Mouse (Mus musculus): ENCODE measurements around the gene Ugt1a9.
A peak's percentile ranks its signal among the peaks of the same experiment; 100 is the strongest.

Gene Ugt1a9

DNA sequence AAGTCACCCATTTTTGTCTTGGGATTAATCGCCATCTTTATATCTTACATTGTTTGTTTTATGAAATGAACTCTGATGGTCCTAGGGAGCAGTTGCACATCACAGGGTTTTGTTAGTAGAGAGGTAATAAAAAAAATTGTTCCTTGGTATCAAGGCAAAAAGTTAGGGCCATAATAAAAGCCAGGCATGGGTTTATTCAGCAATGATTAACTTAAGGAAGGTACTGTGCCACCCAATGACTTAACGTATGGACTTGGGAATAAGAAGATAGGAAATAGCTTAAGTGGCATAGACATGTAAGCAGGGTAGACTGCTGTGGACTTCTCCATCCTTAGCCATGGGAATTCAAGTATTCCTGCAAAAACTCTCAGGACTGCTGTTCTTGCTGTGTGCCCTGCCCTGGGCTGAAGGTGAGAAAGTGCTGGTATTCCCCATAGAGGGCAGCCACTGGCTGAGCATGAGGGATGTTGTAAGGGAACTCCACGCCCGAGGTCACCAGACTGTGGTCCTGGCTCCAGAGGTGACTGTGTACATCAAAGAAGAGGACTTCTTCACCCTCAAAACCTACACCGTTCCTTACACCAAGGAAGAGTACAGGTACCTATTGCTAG, 115.8 kb downstream of the Ugt1a9 start:
- DNase-seq, result no peak

DNA sequence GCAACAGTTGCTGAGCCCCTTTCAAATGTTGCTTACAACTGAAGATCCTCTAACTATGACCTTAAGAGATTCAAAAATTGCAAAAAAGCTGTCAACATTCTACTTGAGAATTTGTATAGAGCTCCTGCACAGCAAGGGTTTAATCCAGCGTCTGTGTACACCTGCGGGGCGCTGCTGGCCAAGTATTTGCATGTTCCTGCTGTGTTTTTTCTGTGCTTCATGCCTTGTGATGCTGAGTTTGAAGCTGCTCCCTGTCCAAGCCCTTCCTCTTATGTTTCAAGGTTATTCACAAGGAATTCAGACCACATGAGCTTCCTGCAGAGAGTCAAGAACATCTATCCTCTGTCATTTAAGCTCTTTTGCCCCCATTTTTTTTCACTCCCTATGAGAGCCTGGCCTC, 121.5 kb downstream of the Ugt1a9 start:
- no peak for DNase-seq

DNA sequence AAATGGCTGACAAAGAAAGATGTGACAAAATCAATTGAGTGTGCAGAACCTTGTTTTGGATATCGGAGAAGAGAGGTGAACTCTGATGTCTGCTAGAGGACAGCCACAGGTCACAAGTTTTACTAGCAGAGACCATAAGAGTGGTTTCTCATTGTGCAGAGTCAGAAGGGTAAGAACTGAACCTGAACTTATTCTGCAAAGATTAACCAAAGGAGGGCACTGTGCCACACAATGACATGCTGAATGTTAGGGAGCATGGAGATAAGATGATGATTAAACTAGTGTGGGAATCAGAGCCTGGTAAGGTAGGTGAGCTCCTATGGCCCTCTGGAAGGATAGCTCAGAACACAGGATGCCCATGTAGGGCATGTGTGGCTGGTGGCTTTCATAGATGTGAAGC, 125.1 kb downstream of the Ugt1a9 start:
- DNase-seq, result no peak

DNA sequence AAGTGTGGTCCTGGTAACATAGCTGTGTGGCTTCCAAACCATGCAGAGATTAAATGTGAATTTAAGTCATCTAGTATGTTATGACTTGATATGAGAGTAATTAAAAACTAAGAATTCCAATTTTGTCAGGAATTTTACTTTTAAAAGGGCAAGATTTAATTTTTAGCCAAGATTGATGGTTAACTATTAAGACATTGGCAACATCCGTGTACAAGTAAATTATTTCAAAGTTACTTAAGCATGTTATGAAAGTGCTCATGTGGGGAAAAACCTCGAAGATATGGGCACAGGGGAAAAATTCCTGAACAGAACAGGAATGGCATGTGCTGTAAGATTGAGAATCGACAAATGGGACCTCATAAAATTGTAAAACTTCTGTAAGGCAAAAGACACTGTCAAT, 126.8 kb downstream of the Ugt1a9 start:
- DNase-seq, result no peak

DNA sequence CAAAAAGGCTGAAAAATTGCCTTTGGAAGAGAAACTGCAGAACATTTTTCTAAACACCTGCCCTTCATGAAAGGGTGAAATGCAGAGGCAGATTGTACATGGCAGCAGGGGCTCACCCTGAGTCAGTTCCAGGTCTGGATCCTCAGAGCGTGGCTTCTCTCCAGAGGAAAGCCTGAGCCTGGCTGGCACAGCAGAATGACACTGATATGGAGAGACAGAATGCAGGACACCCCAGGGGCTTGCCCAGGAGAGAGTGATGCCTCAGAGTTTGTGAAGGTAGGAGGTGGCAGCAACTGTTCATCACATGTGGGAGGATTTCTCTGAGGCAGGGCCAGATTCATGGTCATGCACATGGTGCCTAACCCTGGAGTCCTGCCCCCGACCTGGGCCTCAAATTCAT, 129.4 kb downstream of the Ugt1a9 start:
- no peak for DNase-seq

DNA sequence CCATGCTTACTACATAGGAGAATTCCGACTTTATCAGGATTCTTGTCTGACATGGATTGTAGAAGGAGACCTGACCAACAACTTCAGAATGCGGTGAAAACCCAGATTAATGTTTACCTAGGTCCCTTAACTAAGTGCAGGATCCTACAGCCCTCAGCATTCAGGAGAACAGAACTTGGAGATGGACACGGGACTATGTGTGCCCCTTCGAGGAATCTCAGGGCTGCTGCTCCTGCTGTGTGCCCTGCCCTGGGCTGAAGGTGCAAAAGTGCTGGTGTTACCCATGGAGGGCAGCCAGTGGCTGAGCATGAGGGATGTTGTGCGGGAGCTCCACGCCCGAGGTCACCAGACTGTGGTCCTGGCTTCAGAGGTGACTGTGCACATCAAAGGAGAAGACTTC, 129.9 kb downstream of the Ugt1a9 start, which contains the start of gene Ugt1a2:
Ugt1a2 (plus strand) TSS at position 146 of the 400 bp plus-strand sequence.
- DNase-seq, result no peak

DNA sequence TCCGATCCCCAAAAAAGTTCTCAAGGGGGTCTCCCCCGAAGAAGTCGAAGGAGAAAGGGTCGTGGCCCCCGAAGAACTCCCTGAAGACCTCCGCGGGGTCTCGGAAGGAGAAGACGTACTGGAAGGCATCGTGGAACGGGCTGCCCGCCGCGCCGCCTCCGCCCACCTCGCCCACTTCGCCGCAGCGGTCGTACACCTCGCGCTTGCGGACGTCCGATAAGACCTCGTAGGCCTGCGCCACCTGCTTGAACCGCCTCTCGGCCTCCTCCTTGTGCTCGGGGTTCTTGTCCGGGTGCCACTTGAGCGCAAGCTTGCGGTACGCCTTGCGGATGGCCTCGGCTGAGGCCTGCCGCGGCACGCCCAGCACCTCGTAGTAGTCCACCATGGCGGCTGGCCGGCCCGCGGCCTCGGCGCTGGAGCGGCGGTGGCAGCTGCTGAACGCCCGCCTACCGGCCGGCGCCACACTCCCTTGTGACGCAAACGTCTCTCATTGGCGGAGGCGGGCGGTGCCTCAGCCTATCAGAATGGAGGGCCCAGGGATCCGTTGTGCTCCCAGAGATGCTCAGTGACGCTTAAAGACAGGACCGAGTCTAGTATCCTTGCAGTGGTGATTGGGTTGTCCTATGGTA, 134.8 kb downstream of the Ugt1a9 start, which contains the start of gene Dnajb3:
Dnajb3 (minus strand) TSS at position 489 of the 629 bp plus-strand sequence.
- DNase-seq, result peak; percentile 89

DNA sequence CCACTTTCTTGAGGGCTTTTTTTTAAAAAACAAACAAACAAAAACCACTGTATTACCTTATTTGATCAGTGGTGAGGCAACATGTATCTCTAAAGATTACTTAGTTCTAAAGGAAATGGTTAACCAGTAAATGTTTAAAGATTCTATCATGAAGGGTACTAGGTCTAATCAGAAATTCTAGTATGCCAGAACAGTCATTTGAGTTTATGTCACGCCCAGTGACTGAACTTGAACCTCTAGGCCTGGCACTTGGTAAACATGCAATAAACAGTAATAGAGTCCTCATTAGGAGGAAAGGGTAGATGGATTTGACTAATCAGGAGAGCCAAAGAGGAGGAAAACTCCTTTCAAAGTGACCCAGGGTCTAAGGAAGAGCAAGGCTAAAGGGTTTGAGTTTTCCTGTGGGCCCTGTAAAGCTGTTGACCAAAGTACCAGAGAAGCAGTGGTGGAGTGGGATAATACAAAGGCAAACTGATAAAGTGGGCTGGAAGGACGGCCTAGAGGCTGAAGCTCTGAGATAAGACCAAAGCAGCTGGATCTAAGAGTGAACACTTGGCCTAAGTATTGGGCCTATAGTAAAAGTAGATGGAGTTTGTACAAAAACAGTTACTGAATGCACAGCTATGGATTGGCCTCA, 136.4 kb downstream of the Ugt1a9 start:
- DNase-seq, result no peak

DNA sequence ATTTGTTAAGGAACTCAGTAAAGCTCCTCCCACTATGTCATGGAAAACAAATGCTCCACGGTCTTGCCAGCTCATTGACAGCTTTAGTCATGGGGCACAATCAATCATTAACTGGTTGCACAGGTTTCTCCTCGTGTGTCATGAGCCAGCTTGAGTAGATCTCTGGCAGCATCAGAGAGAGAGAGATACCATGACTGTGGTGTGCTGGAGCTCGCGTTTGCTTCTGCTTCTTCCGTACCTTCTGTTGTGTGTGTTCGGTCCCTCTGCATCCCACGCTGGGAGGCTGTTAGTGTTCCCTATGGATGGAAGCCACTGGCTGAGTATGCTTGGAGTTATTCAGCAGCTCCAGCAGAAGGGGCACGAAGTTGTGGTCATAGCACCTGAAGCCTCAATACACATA, 141.2 kb downstream of the Ugt1a9 start, which contains the start of gene Ugt1a1:
Ugt1a1 (plus strand) TSS at position 148 of the 400 bp plus-strand sequence.
- no peak for DNase-seq

DNA sequence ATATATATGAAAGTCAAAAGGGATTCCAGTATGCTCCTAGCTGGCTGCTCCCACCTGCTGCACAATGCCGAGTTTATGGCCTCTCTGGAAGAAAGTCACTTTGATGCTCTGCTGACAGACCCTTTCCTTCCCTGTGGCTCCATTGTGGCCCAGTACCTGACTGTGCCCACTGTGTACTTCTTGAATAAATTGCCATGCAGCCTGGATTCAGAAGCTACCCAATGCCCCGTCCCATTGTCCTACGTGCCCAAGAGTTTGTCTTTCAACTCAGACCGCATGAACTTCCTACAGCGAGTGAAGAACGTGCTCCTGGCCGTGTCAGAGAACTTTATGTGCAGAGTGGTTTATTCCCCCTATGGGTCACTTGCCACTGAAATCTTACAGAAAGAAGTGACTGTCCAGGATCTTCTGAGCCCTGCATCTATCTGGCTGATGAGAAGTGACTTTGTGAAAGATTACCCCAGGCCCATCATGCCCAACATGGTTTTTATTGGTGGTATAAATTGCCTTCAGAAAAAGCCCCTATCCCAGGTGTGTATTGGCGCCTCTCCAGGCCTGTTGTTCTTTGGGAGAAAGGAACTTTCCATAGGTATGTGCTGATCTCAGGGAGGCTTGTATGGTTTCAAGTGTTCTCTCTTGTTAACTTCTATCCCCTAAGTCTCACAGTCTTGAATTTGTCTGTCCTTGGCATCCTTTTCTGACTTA, 141.9 kb downstream of the Ugt1a9 start:
- no peak for DNase-seq

DNA sequence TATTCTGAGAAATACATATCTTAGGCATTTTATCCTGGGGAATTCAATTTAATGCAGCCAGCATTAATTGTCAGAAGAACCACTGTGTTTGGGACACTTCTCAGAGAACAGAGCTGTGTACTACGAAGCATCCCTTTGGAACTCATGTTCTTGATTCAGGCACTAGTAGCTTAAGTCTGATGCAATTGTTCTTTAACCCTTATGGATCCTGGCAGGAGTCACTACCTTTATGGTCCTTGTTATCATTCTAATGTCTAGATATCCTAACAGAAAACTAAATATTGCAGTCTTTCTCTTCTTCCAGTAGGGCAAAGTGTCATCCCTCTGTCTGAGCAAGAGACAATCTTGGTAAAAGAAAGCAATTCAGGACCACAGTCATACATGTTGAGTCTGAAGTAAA, 142.5 kb downstream of the Ugt1a9 start:
- DNase-seq, result no peak

DNA sequence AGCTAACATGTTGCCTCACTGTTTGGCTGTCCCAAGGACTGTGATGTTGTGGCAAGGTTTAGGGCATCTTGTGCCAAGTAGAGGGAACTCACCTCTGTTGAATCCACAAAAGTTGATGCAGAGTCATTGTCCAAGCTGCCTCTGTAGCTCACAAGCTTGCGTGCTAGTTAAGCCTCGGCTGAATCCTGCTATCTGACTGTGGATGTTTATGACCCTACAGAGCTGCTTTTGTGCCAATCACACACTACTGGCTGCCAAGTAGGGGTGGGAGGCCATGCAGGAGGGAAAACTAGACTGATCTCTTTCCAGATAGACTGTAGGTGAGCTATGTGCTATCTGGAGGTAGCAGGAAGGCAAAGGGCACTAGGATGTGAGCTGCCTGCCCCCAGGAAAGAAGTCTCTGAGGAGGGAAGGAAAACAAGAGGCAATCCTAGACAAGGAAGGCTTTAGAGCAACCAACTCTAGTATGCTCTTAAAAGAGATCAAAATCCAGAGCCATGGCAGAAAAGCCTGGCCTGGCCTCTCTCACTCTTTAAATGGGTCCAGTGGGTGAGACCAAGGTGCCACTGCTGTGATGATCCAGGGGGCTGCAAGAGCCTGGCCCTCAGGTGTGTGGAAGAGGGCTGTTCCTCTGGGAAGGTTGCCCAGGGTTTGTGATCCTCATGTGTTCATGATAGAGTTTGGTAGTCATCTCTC, 143.3 kb downstream of the Ugt1a9 start:
- DNase-seq, result no peak

DNA sequence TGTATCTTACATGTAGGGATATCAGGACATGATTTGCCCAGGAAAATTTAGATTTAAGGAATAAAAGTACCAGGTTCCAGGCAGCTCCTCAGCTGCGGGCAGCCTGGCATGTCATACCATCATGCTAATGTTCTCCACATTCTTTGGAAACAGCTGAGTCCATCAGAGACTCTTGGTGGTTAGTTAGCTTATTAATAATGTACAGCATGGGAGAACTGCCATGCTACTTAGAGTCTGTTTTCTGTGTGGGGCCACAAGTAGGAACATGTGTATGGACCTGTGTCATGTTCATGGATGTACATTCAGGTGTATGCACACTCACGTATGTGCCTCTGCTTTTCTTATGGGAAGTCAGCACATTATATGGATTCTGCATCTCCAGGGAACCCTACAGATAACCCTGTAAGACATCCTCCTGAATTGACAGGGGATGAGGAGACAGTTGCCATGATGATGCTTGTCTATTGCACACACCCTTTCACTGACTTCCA, 143.9 kb downstream of the Ugt1a9 start:
- DNase-seq, result no peak

DNA sequence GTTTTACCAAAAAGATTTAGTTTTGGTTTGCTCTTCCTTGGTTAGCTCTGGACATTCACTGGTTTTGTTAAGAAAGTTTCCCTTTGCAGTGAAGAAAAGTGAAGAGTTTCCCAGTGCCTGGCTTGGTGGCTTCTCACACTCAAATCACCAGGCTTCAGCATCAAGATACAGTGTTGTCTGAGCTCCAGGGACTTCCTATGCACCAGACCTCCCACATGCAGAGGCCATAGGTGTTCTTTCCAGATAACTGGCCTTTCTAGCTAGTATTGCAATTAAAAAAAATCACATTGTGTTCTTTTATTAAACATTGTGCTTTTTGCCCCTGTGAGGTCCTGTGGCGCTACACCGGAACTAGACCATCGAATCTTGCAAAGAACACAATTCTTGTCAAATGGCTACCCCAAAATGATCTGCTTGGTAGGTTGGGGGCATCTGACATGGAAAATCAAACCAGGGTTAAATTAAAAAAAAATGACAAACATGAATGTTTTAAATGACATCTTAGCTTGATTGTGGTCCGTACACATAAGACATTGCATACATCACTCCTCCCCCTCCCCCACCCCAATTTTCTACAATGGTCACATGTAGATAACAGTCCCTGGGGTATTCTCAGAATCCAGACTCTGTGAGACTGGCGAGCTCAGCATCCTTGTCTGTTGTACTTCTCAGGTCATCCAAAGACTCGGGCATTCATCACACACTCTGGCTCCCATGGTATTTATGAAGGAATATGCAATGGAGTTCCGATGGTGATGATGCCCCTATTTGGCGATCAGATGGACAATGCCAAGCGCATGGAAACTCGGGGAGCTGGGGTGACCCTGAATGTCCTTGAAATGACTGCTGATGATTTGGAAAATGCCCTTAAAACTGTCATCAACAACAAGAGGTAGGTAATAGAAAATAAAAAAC, 145.1 kb downstream of the Ugt1a9 start:
- no peak for DNase-seq

DNA sequence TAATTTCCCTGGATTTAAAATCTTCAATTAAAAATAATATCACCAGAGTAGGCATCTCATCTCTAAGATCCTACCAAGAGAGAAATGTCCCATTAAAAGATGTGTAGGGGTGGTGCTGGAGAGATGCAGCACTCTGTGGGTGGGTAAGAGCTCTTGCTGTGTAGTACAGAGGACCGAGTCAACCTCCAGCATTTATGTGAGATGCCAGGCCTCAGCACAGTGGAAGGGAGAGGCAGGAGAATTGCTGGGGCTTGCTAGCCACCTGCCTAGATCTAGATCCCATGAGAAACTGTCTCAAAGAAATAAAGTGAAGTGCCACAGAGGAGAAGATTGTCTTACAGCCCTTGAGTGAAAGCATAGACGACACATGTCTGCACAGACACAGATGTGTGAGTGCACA, 146.0 kb downstream of the Ugt1a9 start:
- DNase-seq, result no peak

DNA sequence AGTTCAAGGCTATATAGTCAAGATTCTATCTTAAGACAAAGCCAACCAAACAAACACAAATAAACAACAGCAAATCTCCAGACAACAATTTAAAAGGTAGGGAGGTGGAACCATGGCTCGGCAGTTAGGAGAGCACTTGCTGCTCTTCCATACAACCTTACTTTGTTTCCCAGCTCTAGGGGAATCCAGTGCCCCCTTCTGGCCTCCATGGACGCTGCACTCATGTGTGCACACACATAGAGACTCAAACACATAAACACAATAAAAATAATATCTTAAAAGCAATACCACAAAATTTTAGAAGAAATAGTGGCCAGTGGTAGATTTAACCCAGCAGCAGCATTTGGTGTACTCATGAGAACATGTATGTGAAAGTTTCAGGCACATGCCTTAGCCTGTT, 146.5 kb downstream of the Ugt1a9 start:
- DNase-seq, result no peak

DNA sequence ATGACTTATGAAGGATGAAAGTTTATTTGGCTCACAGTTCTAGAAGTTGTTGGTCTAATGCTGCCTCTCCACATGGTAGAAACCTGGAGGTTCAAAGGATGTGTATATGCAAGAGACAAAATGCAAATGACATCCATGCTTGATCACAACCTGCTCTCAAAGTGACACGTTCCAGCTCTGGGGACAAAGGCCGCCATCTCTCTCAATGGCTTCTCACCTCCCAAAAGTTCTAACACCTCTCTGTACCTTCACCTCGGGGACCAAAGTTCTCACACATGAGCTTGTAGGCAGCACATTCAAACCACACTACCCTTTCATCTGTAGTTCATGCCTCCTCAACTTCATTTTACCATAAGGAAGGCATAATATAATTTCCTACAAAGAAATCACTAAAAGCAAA, 147.0 kb downstream of the Ugt1a9 start:
- no peak for DNase-seq

DNA sequence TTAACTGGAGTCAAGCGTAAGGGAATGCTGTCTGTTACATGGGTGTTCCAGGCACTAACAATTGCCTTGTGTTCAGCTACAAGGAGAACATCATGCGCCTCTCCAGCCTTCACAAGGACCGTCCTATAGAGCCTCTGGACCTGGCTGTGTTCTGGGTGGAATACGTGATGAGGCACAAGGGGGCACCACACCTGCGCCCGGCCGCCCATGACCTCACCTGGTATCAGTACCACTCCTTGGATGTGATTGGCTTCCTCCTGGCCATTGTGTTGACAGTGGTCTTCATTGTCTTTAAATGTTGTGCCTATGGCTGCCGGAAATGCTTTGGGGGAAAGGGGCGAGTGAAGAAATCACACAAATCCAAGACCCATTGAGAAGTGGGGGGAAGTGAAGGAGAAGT, 147.5 kb downstream of the Ugt1a9 start:
- no peak for DNase-seq

DNA sequence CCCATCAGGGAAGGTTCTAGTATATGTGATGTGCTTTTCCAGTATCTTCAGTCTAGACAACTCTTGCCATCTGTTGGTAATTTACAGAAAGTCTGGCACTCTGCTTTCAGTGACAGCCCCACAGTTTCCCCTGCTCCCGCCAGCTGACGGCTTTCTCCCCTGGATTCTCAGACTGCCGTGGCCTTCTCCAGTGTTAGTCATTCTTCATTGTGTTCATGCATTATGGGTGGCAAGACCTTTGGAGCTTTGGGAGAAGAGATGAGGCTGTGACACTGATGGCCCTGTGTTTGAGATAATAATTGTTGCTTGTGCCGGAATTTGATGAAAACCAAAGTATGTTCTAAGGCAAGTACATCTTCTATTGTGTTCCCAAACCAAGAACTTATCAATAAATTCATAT, 148.0 kb downstream of the Ugt1a9 start:
- no peak for DNase-seq

DNA sequence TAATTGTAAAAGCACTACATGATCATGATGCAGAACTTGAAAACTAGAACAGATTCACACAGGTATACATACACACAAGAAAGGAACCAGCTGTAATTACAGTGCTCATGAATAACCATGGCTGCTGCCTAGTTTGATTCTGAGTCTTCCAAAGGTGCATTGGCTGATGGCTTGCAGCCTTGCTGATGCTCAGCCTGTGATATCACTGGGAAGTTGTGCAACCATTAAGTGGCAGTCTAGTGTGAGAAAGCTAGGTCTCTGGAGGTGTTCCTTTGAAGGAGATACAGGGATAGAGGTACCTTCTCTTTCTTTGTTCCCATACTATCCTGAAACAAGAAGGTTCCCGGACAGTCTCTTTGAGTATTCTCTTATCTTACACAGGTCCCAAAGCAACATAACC, 148.5 kb downstream of the Ugt1a9 start:
- DNase-seq, result no peak

DNA sequence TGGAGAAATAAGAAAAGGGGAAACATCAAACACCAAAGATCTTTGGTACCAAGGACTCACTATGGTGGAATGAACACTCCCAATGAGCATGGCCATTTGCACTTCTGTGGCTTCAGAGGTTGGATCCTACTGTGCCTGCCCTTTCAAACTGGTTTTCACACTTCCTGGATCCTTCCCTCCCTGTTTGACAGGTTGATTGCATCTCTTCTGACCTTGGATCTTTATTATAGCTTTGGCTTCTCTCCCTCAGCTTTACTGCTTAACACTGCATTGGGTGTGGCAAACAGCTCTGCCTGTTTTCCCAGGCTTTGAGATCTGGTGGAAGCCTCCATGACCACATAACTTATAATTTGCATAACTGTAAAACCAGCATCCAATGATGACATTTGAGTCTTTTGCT, 149.7 kb downstream of the Ugt1a9 start:
- DNase-seq, result no peak

DNA sequence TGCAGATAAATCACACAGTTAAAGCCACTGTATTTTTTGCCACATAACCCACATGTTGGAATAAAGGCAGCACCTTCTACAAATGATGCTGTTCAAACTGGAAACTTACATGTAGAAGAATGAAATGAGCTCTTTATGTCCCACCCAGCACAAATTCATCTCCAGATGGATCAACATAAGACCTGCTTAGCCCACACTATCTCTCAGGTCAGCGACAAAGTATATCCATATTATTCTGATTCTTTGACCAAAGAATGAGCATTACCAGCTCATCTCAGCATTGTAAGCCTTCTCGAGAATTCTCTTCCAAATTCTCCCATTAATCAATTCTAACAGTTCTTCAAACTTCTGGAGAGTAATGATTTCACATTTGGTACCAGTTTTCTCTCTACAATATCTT, 151.6 kb downstream of the Ugt1a9 start:
- no peak for DNase-seq
